Comparison of ENCODE assay signal across 8 mouse cellular contexts in genomic region chr3:128337031-128337430, GRCm38 (mm10).
A peak's percentile ranks its signal among the peaks of the same experiment; 100 is the strongest.
DNase-seq lines count a peak whose midpoint lies in the region; ATAC-seq and TF ChIP-seq lines count a peak whose summit lies in the region.

No protein-coding gene starts in this region.

- H3K27me3 ChIP-seq in kidney, adult 2 months (replicated peaks; ENCODE audit: control insufficient read depth, insufficient read depth, low read length): no peaks in the 10 kb centered on the region
- H3K27me3 ChIP-seq in midbrain, embryonic 14.5 days (ENCODE audit: control insufficient read depth, insufficient read depth, low read length): no peaks in the 10 kb centered on the region
- H3K27me3 ChIP-seq in stomach, embryonic 15.5 days (replicated peaks): no peaks in the 10 kb centered on the region

- peak; percentile 84 for ATAC-seq in midbrain, embryonic 14.5 days (ENCODE audit: low FRiP score, low TSS enrichment)
- ATAC-seq in stomach, embryonic 15.5 days (ENCODE audit: insufficient read depth, low FRiP score, low read depth): peak; percentile 72; the same call in 1 of the 2 replicates

- 15% methylated on average over 5 of the region's 5 CpGs for WGBS in kidney, adult 2 months
- 27% methylated on average over 5 of the region's 5 CpGs for WGBS in midbrain, embryonic 14.5 days
- WGBS in stomach, embryonic 15.5 days: 17% methylated on average over 5 of the region's 5 CpGs

- H3K4me1 ChIP-seq in kidney, adult 2 months (ENCODE audit: control insufficient read depth, insufficient read depth, low read length): no peaks in the 10 kb centered on the region
- no peaks in the 10 kb centered on the region for H3K4me1 ChIP-seq in midbrain, embryonic 14.5 days (ENCODE audit: control insufficient read depth, insufficient read depth, low read length)
- no peaks in the 10 kb centered on the region for H3K4me1 ChIP-seq in stomach, embryonic 15.5 days

- peak; percentile 95 for TF ChIP-seq CTCF in kidney, adult 2 months (conservative IDR thresholded peaks at IDR 0.05; ENCODE audit: insufficient read depth, insufficient read length, low read depth, low read length)

- no peak overlapping the region for H3K27ac ChIP-seq in kidney, adult 2 months (ENCODE audit: insufficient read depth, low read depth, low read length)
- no peak overlapping the region for H3K27ac ChIP-seq in midbrain, embryonic 14.5 days (replicated peaks; ENCODE audit: low read depth, low read length)
- no peak overlapping the region for H3K27ac ChIP-seq in stomach, embryonic 15.5 days

- no peak overlapping the region for H3K4me3 ChIP-seq in kidney, adult 2 months (ENCODE audit: insufficient read depth, low read depth, low read length)
- no peak overlapping the region for H3K4me3 ChIP-seq in midbrain, embryonic 14.5 days (replicated peaks; ENCODE audit: low read depth, low read length)
- no peak overlapping the region for H3K4me3 ChIP-seq in stomach, embryonic 15.5 days (replicated peaks)

- no peaks in the 10 kb centered on the region for H3K36me3 ChIP-seq in kidney, adult 2 months (ENCODE audit: control insufficient read depth, insufficient read depth, low read length)
- H3K36me3 ChIP-seq in midbrain, embryonic 14.5 days (ENCODE audit: control insufficient read depth, insufficient read depth, low read length): no peaks in the 10 kb centered on the region
- H3K36me3 ChIP-seq in stomach, embryonic 15.5 days: no peaks in the 10 kb centered on the region

- H3K9me3 ChIP-seq in midbrain, embryonic 14.5 days (ENCODE audit: control insufficient read depth, low read length): no peaks in the 10 kb centered on the region
- H3K9me3 ChIP-seq in stomach, embryonic 15.5 days: no peaks in the 10 kb centered on the region

- H3K9ac ChIP-seq in midbrain, embryonic 14.5 days (replicated peaks; ENCODE audit: low read length): no peak overlapping the region
- no peak overlapping the region for H3K9ac ChIP-seq in stomach, embryonic 15.5 days

- DNase-seq in spleen, postnatal 36 days (ENCODE audit: low spot score in 2 of 2): peak; percentile 1 to 2
- DNase-seq in spleen, adult 12 weeks (ENCODE audit: low spot score): no peak
- DNase-seq in embryo, embryonic 10.5 days (ENCODE audit: low spot score): peak; percentile 95
- DNase-seq in gastrocnemius, postnatal 4 days (ENCODE audit: low spot score in 2 of 2): peak; percentile 22 to 63
- DNase-seq in kidney, adult 2 months: peak; percentile 90
- peak; percentile 78 for DNase-seq in left cerebral cortex, postnatal 4 days
- peak; percentile 93 for DNase-seq in midbrain, embryonic 14.5 days

- intact Hi-C loops in left cerebral cortex, postnatal 4 days (cut with DNase I): loop anchor here (5.0 to 10.0 kb wide), 2 partner anchors 152 to 250 kb away; no protein-coding TSS in a partner anchor

- no peak overlapping the region for H3K4me2 ChIP-seq in midbrain, embryonic 14.5 days (ENCODE audit: low read length)
- no peak overlapping the region for H3K4me2 ChIP-seq in stomach, embryonic 15.5 days

- no peak for TF ChIP-seq POLR2A in kidney, adult 2 months (IDR thresholded peaks at IDR 0.05; ENCODE audit: low read depth, low read length)
